Mouse (Mus musculus) left cerebral cortex, adult 9 months (tissue): ENCODE data around the gene Zfp993.
"Not testable (repeated sequence)": the region's sequence is repeated elsewhere in the genome, so short reads cannot be mapped to it uniquely, and the experiment has no call there.

ENCODE experiments used
- DNase-seq, 2 experiments: peaks; one replicate each; pipeline ENCODE4 v3.0.0; 2022; ENCODE audit warnings: low spot score in 2 of 2

Zfp993 gene

DNA sequence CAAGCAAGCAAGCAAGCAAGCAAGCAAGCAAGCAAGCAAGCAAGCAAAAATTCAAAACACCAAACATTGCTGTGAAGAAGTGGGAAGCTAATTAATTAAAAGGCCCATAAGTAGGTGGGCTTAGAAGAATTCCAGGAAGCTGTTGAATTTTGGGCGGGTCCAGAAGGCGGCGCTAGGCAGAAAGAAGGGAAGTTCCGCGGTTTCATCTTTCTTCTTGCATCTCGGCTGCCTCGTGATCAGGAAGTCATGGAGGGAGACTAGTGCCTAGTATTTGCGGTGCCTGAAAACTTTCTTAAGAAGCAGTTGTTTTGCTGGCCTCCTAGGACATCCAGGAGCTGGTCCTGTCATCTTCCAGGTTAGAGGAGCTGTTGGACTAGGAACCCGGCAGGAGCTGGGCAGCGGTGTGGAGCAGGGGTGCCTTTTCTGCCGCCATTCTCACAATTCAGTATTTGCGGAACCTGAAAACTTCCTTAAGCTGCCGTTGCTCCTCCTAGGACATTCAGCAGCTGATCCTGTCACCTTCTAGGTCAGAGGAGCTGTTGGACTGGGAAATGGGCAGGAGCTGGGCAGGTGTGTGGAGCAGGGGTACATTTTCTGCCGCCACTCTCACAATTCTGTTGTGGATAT, at the start of gene Zfp993:
Gene Zfp993 (plus strand): TSS at position 188 of the 627 bp plus-strand sequence.
- not testable (repeated sequence) for DNase-seq

GRCm38 (mm10) chr4:146579905-146580873, 30.6 kb upstream of the Zfp993 start:
- DNase-seq: not testable (repeated sequence)

DNA sequence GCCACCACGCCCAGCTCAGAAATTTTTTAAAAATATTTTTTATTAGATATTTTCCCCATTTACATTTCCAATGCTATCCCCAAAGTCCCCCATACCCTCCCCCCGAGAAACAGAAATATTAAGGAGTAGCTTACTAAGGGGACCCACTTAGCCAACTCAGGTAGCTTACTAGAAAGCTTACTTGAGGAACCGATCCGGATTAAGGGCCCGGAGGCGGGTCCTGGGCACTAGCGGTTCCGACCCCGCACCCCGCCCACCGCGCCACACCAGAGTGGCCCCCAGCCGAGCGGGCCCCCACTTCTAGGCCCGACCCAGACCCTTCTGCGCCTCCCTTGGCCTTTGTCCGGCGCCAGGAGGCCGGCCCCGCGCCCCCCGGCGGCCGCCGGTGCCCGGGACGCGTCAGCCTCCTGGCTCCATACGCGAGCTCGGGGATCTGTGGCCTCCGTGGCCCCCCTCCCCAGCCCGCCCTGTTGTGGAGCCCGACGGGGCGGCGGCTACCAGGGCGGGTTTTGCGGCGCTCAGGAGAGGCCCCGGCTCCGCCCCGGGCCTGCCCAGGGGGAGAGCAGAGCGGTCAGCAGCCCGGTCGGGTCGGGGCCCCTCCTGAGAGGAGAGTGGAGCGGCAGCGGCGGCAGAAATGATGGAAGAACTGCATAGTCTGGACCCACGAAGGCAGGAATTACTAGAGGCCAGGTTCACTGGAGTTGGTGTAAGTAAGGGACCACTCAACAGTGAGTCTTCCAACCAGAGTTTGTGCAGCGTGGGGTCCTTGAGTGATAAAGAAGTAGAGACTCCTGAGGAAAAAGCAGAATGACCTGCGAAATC, 7.0 kb upstream of the Zfp993 start:
- not testable (repeated sequence) for DNase-seq

DNA sequence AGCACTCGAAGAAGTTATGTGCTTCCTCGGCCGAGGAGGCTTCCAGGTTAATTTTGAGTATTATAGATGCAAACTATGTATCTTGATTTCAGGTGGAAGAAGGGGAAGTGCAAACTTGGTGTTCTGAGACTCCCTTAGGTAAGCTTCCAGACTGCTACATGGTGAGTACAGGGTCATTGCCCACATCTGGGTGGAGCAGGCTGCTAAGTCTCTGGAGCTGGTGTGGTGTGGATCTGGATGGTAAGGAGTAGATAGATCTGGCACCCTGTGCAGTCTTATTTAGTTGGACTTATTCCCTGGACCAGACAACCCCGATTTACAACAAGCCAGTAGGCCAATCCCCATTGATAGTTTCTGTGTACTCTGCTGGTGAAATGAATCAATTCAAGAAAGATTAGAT, 33.6 kb downstream of the Zfp993 start:
- not testable (repeated sequence) for DNase-seq

DNA sequence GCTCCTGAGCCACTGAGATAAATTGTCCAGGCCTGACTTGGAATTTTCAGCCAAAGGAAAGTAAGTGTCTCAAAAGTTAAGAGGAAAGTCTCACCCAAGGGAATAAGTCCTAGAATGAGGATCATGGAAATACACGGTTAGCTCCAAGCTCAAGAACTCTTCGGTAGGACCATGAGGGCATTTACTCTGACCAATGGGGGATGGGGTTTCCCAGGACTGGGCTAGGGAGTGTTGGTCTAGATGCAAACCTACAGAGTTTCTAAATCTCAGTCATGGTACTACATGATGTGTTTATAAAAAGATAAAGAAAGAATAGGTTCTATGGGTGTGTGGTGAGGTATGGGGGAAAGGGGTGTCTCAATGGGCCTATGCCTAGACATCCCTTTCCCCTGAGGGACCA, 38.9 kb downstream of the Zfp993 start:
- not testable (repeated sequence) for DNase-seq

DNA sequence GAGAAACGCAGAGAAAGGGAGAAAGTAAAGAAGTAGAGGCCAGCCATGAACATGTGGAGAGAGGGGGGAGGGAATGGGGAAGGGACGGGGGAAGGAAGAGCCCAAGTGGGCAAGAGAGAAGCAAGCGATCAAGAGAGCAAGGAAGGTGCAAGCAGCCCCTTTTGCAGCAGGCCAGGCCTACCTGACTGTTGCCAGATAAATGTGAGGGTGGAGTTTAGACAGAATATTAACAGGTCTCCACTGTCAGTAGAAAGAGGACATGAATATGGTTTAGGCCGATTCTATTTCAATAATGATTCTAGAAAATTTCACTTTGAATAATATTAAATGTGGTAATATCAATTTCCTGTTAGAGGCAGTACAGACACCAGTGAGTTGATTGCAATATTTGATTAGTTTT, 39.4 kb downstream of the Zfp993 start:
- DNase-seq: not testable (repeated sequence)

GRCm38 (mm10) chr4:146650639-146651038, 39.9 kb downstream of the Zfp993 start:
- not testable (repeated sequence) for DNase-seq
